Mouse (Mus musculus) spleen, postnatal 36 days (tissue): ENCODE results near the gene Plk5.
A peak's percentile ranks its signal among the peaks of the same experiment; 100 is the strongest.

ENCODE experiments used
- DNase-seq, 2 experiments: peaks; one replicate each; pipeline ENCODE4 v3.0.0; 2022; ENCODE audit warnings: low spot score in 2 of 2, mixed read lengths in 1 of 2

The Plk5 gene

GRCm38 (mm10) chr10:80357336-80357735, 1.1 kb downstream of the Plk5 start:
- no peak for DNase-seq

DNA sequence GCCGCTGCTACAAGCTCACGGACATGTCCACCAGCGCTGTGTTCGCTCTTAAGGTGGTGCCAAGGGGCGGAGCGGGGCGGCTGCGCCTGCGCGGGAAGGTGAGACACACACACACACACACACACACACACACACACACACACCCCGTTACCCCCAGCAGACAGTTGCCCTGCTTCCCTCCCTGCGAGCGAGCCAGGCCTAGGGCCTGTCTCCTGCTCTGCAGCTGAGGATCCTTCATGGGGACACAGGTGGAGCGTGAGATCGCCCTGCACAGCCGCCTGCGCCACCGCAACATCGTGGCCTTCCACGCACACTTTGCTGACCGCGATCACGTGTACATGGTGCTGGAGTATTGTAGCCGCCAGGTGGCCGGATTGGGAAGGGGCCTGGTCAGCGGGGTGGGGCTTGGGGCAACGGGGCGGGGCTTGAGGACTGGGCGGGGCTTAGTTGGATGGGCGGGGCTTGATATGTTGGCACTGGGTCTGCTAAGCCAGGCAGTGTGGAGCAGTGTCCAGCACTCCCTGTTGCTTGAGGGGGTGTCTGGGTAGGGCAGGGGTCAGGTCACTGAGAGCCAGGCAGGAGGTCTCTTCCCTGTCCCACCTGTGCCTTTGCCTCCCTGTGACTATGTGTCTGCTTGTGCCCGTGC, 1.9 kb downstream of the Plk5 start:
- DNase-seq = no peak

- DNase-seq = no peak
Measured at GRCm38 (mm10) chr10:80363734-80364133, 7.5 kb downstream of the Plk5 start.

DNA sequence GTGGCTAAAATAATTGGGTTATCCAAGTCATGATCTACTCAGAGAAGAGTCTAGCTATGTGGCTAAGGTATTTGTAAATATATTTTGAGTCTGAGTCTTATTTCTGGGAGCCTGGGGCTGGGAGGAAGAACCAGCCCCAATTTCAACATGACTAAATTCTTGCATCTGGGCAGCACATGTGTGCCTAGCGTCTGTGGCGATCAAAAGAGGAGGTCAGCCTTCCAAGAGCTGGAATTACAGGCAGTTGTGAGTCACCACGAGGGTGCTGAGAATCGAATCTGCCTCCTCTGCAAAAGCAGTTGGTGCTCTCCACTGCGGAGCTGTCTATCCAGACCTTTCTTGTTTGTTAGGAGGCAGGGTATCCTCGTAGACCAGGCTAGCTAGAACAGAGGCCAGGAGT, 9.5 kb downstream of the Plk5 start:
- no peak for DNase-seq

- DNase-seq = no peak
Measured at GRCm38 (mm10) chr10:80367954-80368353, 11.7 kb downstream of the Plk5 start.

DNA sequence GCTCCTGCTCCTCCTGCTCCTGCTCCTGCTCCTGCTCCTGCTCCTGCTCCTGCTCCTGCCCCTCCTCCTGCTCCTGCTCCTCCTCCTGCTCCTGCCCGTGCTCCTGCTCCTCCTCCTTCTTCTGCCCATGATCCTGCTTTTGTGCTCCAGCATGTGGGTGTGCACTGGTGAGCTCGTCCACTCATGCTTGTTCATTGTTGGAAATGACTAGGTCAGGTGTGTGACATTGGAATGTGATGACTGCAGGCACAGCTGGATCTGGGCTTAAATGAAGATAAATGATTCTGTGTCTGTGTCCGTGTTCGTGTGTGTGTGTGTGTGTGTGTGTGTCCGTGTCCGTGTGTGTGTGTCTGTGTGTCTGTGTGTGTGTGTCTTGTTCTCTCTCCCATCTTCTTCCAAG, 12.1 kb downstream of the Plk5 start:
- DNase-seq = no peak

DNA sequence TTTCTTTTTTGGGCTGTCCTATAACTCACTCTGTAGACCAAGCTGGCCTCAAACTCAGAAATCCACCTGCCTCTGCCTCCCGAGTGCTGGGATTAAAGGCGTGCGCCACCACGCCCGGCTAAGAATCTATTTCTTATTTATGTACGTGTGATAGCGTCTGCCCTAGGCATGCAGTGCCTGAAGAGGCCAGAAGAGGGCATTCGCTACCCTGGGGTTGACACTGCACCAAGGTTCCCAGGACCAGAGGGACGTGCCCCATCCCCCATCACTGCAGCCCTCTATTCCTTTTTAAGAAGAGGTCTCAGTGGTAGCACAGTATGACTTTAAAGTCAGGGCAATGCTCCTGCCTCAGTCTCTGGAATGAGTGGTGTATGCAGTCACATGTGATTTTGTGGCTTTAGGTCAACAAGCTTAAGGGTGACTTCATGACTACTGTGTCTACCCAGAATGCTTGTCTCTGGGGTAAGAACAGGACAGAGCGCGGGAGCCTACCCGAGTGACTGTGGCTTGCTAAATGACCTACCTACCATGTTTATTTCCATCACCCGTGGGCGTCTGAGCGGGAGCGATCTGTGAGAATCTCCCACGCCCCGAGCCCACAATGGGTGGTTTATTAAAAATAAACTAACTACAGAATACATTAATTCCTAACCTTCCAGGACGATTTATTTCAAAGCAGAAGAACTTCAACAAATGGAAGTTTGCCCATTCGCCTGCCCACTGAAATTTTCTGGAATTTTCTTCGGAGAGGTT, 13.9 kb downstream of the Plk5 start:
- DNase-seq = peak in 1 of 2 experiments; percentile 31

GRCm38 (mm10) chr10:80371411-80371966, 15.2 kb downstream of the Plk5 start:
- DNase-seq = peak; percentile 76 to 86

DNA sequence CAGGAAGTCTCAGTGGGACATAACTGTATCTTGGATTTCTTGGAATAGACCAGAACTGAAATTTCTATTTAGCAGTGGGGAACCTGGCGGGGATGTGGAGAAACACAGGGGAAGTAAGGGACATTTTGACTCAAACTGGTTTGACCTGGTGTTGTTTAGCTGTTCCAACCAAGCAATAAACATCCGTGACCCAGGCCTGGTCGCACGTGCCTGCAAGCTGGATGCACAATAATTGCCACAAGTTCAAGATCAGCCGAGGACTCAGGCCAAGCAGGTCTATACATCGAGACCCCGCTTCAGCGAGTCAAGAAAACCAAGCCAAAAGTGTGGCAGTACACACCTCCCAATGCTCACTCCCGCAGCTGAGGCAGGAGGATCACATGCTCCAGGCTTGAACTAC, 15.7 kb downstream of the Plk5 start:
- DNase-seq = no peak

- DNase-seq = no peak
Measured at GRCm38 (mm10) chr10:80372706-80373105, 16.4 kb downstream of the Plk5 start.

- DNase-seq = peak; percentile 75 to 80
Measured at GRCm38 (mm10) chr10:80374063-80374462, 17.8 kb downstream of the Plk5 start.

GRCm38 (mm10) chr10:80376160-80376559, 19.9 kb downstream of the Plk5 start:
- peak; percentile 84 to 89 for DNase-seq

- no peak for DNase-seq
Measured at GRCm38 (mm10) chr10:80377716-80378115, 21.5 kb downstream of the Plk5 start.

GRCm38 (mm10) chr10:80382641-80383365, 26.5 kb downstream of the Plk5 start:
- no peak for DNase-seq

DNA sequence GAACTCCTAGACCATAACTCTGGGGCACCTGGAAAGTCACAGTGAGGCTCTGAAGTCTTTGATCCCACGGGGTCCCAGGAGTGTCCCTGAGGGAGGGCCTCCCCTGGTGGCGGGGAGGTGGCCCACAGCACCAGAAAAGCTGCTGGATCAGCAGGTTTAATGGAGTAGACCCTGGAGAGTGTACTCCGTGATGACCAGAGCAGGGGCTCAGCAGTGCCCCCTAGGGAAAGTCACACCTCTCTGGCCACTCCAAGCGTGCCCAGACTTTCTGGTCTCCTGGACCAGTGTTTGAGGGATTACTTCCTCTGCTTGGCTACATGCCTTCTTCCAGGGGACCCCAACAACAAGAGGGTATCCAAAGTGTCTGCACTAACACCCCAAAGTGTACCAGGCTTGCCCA, 27.2 kb downstream of the Plk5 start:
- no peak for DNase-seq

GRCm38 (mm10) chr10:80384115-80384639, 27.9 kb downstream of the Plk5 start:
- no peak for DNase-seq

GRCm38 (mm10) chr10:80384709-80385108, 28.4 kb downstream of the Plk5 start:
- no peak for DNase-seq

- no peak for DNase-seq
Measured at GRCm38 (mm10) chr10:80385310-80385709, 29.1 kb downstream of the Plk5 start.

GRCm38 (mm10) chr10:80385811-80386734, 29.8 kb downstream of the Plk5 start:
- no peak for DNase-seq

GRCm38 (mm10) chr10:80386735-80387471, 30.6 kb downstream of the Plk5 start:
- DNase-seq = no peak
